Mouse (Mus musculus): Measurements from ENCODE around the gene Fgfr2.

Gene Fgfr2

GRCm38 (mm10) chr7:132880276-132880675, 242.9 kb downstream of the Fgfr2 start:
- in situ Hi-C loops (cut with MboI; ENCODE audit: unreplicated experiment in 2 of 2): loop anchor here (10.0 to 25.0 kb wide), 3 partner anchors 65 to 1318 kb away; partner anchors contain the start of genes Bub3 (in 1 of the 2) and Fam53b (in 1 of the 2)

GRCm38 (mm10) chr7:132875391-132876086, 247.6 kb downstream of the Fgfr2 start:
- in situ Hi-C loops (cut with MboI; ENCODE audit: unreplicated experiment in 2 of 2): loop anchor here in 1 of 2 experiments (25.0 kb wide), 1 partner anchor 1313 kb away; the partner anchor contains the start of gene Bub3

GRCm38 (mm10) chr7:132873043-132873442, 250.1 kb downstream of the Fgfr2 start:
- in situ Hi-C loops (cut with MboI; ENCODE audit: unreplicated experiment in 2 of 2): loop anchor here in 1 of 2 experiments (25.0 kb wide), 1 partner anchor 1311 kb away; the partner anchor contains the start of gene Bub3

GRCm38 (mm10) chr7:132866316-132866715, 256.8 kb downstream of the Fgfr2 start:
- in situ Hi-C loops (cut with MboI; ENCODE audit: unreplicated experiment in 2 of 2): loop anchor here in 1 of 2 experiments (25.0 kb wide), 1 partner anchor 1304 kb away; the partner anchor contains the start of gene Bub3

GRCm38 (mm10) chr7:132859042-132859958, 263.9 kb downstream of the Fgfr2 start, which contains the start of gene Abraxas2:
Gene Abraxas2 (plus strand): TSS chr7:132859225.
- in situ Hi-C loops (cut with MboI; ENCODE audit: unreplicated experiment in 2 of 2): loop anchor here in 1 of 2 experiments (25.0 kb wide), 1 partner anchor 1297 kb away; the partner anchor contains the start of gene Bub3

- in situ Hi-C loops (cut with MboI; ENCODE audit: unreplicated experiment in 2 of 2): loop anchor here in 1 of 2 experiments (25.0 kb wide), 1 partner anchor 1296 kb away; the partner anchor contains the start of gene Bub3
Measured at GRCm38 (mm10) chr7:132858043-132858608, 265.0 kb downstream of the Fgfr2 start.

- in situ Hi-C loops (cut with MboI; ENCODE audit: unreplicated experiment in 2 of 2): loop anchor here in 1 of 2 experiments (25.0 kb wide), 1 partner anchor 1294 kb away; the partner anchor contains the start of gene Bub3
Measured at GRCm38 (mm10) chr7:132856083-132856482, 267.1 kb downstream of the Fgfr2 start.

GRCm38 (mm10) chr7:132853946-132854345, 269.2 kb downstream of the Fgfr2 start:
- in situ Hi-C loops (cut with MboI; ENCODE audit: unreplicated experiment in 2 of 2): loop anchor here in 1 of 2 experiments (25.0 kb wide), 1 partner anchor 1292 kb away; the partner anchor contains the start of gene Bub3

GRCm38 (mm10) chr7:132853361-132853760, 269.8 kb downstream of the Fgfr2 start:
- in situ Hi-C loops (cut with MboI; ENCODE audit: unreplicated experiment in 2 of 2): loop anchor here in 1 of 2 experiments (25.0 kb wide), 1 partner anchor 1291 kb away; the partner anchor contains the start of gene Bub3

- in situ Hi-C loops (cut with MboI; ENCODE audit: unreplicated experiment in 2 of 2): loop anchor here in 1 of 2 experiments (25.0 kb wide), 1 partner anchor 1290 kb away; the partner anchor contains the start of gene Bub3
Measured at GRCm38 (mm10) chr7:132852173-132852844, 270.8 kb downstream of the Fgfr2 start, which contains the start of gene Eef1akmt2. Gene Eef1akmt2 (minus strand): TSS chr7:132852673.

GRCm38 (mm10) chr7:132843152-132843551, 280.0 kb downstream of the Fgfr2 start:
- in situ Hi-C loops (cut with MboI; ENCODE audit: unreplicated experiment in 2 of 2): no loop called here

- in situ Hi-C loops (cut with MboI; ENCODE audit: unreplicated experiment in 2 of 2): no loop called here
Measured at GRCm38 (mm10) chr7:132842455-132842854, 280.7 kb downstream of the Fgfr2 start.

GRCm38 (mm10) chr7:132841287-132841686, 281.9 kb downstream of the Fgfr2 start:
- in situ Hi-C loops (cut with MboI; ENCODE audit: unreplicated experiment in 2 of 2): no loop called here

- in situ Hi-C loops (cut with MboI; ENCODE audit: unreplicated experiment in 2 of 2): no loop called here
Measured at GRCm38 (mm10) chr7:132830955-132831354, 292.2 kb downstream of the Fgfr2 start.

- in situ Hi-C loops (cut with MboI; ENCODE audit: unreplicated experiment in 2 of 2): no loop called here
Measured at GRCm38 (mm10) chr7:132824346-132825022, 298.7 kb downstream of the Fgfr2 start.

- in situ Hi-C loops (cut with MboI; ENCODE audit: unreplicated experiment in 2 of 2): no loop called here
Measured at GRCm38 (mm10) chr7:132823832-132824231, 299.3 kb downstream of the Fgfr2 start.

- in situ Hi-C loops (cut with MboI; ENCODE audit: unreplicated experiment in 2 of 2): no loop called here
Measured at GRCm38 (mm10) chr7:132820692-132821091, 302.5 kb downstream of the Fgfr2 start.

GRCm38 (mm10) chr7:132817056-132817455, 306.1 kb downstream of the Fgfr2 start:
- in situ Hi-C loops (cut with MboI; ENCODE audit: unreplicated experiment in 2 of 2): loop anchor here in 1 of 2 experiments (10.0 kb wide), 1 partner anchor 68 kb away; no protein-coding TSS in a partner anchor

GRCm38 (mm10) chr7:132816528-132816927, 306.6 kb downstream of the Fgfr2 start:
- in situ Hi-C loops (cut with MboI; ENCODE audit: unreplicated experiment in 2 of 2): loop anchor here in 1 of 2 experiments (10.0 kb wide), 1 partner anchor 68 kb away; no protein-coding TSS in a partner anchor
